In the genomic region with DNA sequence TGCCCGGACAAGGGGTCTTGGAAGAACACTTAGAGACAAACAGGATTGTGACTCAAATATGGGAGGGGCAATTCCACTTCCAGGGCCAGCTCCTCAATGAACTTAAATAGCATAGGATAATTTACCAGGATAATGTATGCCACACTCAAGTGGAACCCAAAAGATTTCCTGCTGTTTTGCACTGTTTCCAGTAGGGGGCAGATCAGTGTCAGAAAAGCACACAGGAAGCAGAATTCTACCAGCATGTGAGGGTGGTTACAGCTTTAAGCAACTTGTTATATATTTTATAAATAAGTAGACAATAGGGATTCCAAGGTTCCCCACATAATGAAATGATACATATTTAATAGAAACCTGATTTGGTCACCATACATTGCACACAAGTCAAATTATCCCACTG, we compare ENCODE assay signal across 9 mouse cellular contexts. TPM values are rescaled to one million over a fixed set of nuclear protein-coding genes. Genes with fewer than 3 reads are reported as not detected.
DNase-seq lines count a peak whose midpoint lies in the region; ATAC-seq and TF ChIP-seq lines count a peak whose summit lies in the region.
"Had no signal": no experiment of that assay in that cellular context is flagged by ENCODE, and none has a peak within 500 bp of the region (broad histone marks: within the 10 kb centered on the region; RNA-seq: fewer than 3 reads in every experiment).

No protein-coding gene starts in this region.

- H3K27ac ChIP-seq in liver, embryonic 14.5 days = no peak overlapping the region
- no peak overlapping the region for H3K27ac ChIP-seq in liver, embryonic 11.5 days (ENCODE audit: low read depth, low read length)
- H3K27ac ChIP-seq: neural tube, embryonic 12.5 days had no signal

- no peaks in the 10 kb centered on the region for H3K4me1 ChIP-seq in liver, embryonic 14.5 days (replicated peaks; ENCODE audit: control insufficient read depth in 2 of 2, insufficient read depth in 2 of 2, low read length in 1 of 2)
- no peaks in the 10 kb centered on the region for H3K4me1 ChIP-seq in liver, embryonic 11.5 days (replicated peaks; ENCODE audit: control insufficient read depth, insufficient read depth, low read length)
- H3K4me1 ChIP-seq: neural tube, embryonic 12.5 days had no signal

- no peak overlapping the region for H3K4me2 ChIP-seq in liver, embryonic 14.5 days (ENCODE audit: low read depth)
- no peak overlapping the region for H3K4me2 ChIP-seq in liver, embryonic 11.5 days
- H3K4me2 ChIP-seq: neural tube, embryonic 12.5 days had no signal

- peak; percentile 72; the same call in 1 of the 2 replicates for ATAC-seq in frontal cortex, adult (ENCODE audit: low TSS enrichment)
- ATAC-seq in liver, embryonic 14.5 days (ENCODE audit: insufficient read depth) = no peak
- ATAC-seq in liver, embryonic 11.5 days (replicated peaks; ENCODE audit: low FRiP score) = no peak

- H3K4me3 ChIP-seq in liver, embryonic 14.5 days (ENCODE audit: insufficient read depth in 1 of 2, low read depth in 2 of 2, low read length in 2 of 2) = no peak overlapping the region
- H3K4me3 ChIP-seq in liver, embryonic 11.5 days (ENCODE audit: low read depth, low read length) = no peak overlapping the region
- H3K4me3 ChIP-seq: neural tube, embryonic 12.5 days had no signal

- H3K9ac ChIP-seq in liver, embryonic 14.5 days (replicated peaks) = no peak overlapping the region
- H3K9ac ChIP-seq in liver, embryonic 11.5 days (ENCODE audit: low read depth, low read length) = no peak overlapping the region
- H3K9ac ChIP-seq: neural tube, embryonic 12.5 days had no signal

- no peak for TF ChIP-seq EP300 in liver, embryonic 14.5 days (IDR thresholded peaks at IDR 0.05; ENCODE audit: low read depth)

- TF ChIP-seq CTCF in liver, embryonic 14.5 days (IDR thresholded peaks at IDR 0.05; ENCODE audit: low read depth) = peak; percentile 50

- H3K36me3 ChIP-seq in liver, embryonic 14.5 days (replicated peaks; ENCODE audit: control insufficient read depth, insufficient read depth, low read depth) = no peaks in the 10 kb centered on the region
- H3K36me3 ChIP-seq in liver, embryonic 11.5 days (ENCODE audit: control insufficient read depth, insufficient read depth, low read length) = no peaks in the 10 kb centered on the region
- H3K36me3 ChIP-seq: neural tube, embryonic 12.5 days had no signal

- H3K9me3 ChIP-seq in liver, embryonic 14.5 days (ENCODE audit: control insufficient read depth, low read length) = no peaks in the 10 kb centered on the region
- no peaks in the 10 kb centered on the region for H3K9me3 ChIP-seq in liver, embryonic 11.5 days (ENCODE audit: control insufficient read depth, low read length)
- H3K9me3 ChIP-seq: neural tube, embryonic 12.5 days had no signal

- 41% methylated on average over 1 of the region's 1 CpGs for WGBS in liver, embryonic 14.5 days (ENCODE audit: insufficient replicate concordance)
- WGBS in liver, embryonic 11.5 days = 75% methylated on average over 1 of the region's 1 CpGs

- DNase-seq in frontal cortex, postnatal 14 days (ENCODE audit: low spot score in 2 of 2) = no peak
- no peak for DNase-seq in liver, embryonic 14.5 days (ENCODE audit: low read depth in 3 of 3, low spot score in 3 of 3)
- DNase-seq in liver, embryonic 11.5 days (ENCODE audit: low spot score) = no peak
- DNase-seq in T-cell, adult 2 months (ENCODE audit: low spot score) = peak; percentile 56
- DNase-seq in mesoderm, embryonic 11.5 days (ENCODE audit: low read depth, low spot score) = peak; percentile 10
- no peak for DNase-seq in testis, postnatal 14 days (ENCODE audit: low spot score)
- no peak for DNase-seq in kidney, adult 18-20 months

- H3K27me3 ChIP-seq in liver, embryonic 14.5 days (ENCODE audit: control insufficient read depth, insufficient read depth, low read length) = no peaks in the 10 kb centered on the region
- no peaks in the 10 kb centered on the region for H3K27me3 ChIP-seq in liver, embryonic 11.5 days (replicated peaks; ENCODE audit: control insufficient read depth, insufficient read depth, low read length)
- H3K27me3 ChIP-seq: neural tube, embryonic 12.5 days had no signal

RNA-seq across cellular contexts. Expression of a gene that starts 13.9 kb away (rescaled TPM):
- polyA plus RNA-seq in liver, embryonic 14.5 days (2012; rRNA removed) = 0.12 and 0.13 TPM in 2 replicates
- polyA plus RNA-seq in liver, embryonic 14.5 days (2014; fragmentation: Nextera tagmentation; extraction: Ambion mirVana) = 0.09 and 0.22 TPM in 2 replicates
- polyA plus RNA-seq in liver, embryonic 11.5 days (2014; fragmentation: Nextera tagmentation; extraction: Ambion mirVana) = not detected in 2 replicates

RNA-seq across cellular contexts. Expression of a gene that starts 40.1 kb away (rescaled TPM):
- 1.3 and 1.8 TPM in 2 replicates for polyA plus RNA-seq in liver, embryonic 14.5 days (2012; rRNA removed)
- 2.4 and 2.8 TPM in 2 replicates for polyA plus RNA-seq in liver, embryonic 14.5 days (2014; fragmentation: Nextera tagmentation; extraction: Ambion mirVana)
- polyA plus RNA-seq in liver, embryonic 11.5 days (2014; fragmentation: Nextera tagmentation; extraction: Ambion mirVana) = 4.9 and 5.7 TPM in 2 replicates

RNA-seq across cellular contexts. Expression of a gene that starts 51.2 kb away (rescaled TPM):
- polyA plus RNA-seq in liver, embryonic 14.5 days (2012; rRNA removed) = 0.02 TPM in 1 of 2 replicates, not detected in the other
- polyA plus RNA-seq in liver, embryonic 14.5 days (2014; fragmentation: Nextera tagmentation; extraction: Ambion mirVana) = not detected in 2 replicates
- polyA plus RNA-seq in liver, embryonic 11.5 days (2014; fragmentation: Nextera tagmentation; extraction: Ambion mirVana) = not detected in 2 replicates
- polyA plus RNA-seq: neural tube, embryonic 12.5 days had no signal

Comparison
In these comparisons a context has a peak if more than half of its experiments do, and no peak if none do; other contexts are left out.
1. DNase-seq: peak in T-cell, adult 2 months (single experiment) and mesoderm, embryonic 11.5 days (single experiment); none in frontal cortex, postnatal 14 days (0 of 2), liver, embryonic 14.5 days (0 of 3), liver, embryonic 11.5 days (single experiment), testis, postnatal 14 days (single experiment) and kidney, adult 18-20 months (single experiment).